Mouse (Mus musculus) MEL (cell line): ENCODE measurements at regions not wholly inside any gene's neighbourhood (a gene's known extent, or its start where the extent isn't known, plus 50 kb on each side); places are given as distances from the start of the nearest gene placed in this dataset.

Experiments
- DNase-seq: peaks from one replicate; pipeline ENCODE4 v3.0.0; 2011; ENCODE audit warnings: low read depth, low spot score
- H3K27ac ChIP-seq: 2 replicates; pipeline ENCODE4 v1.5.1; 2012; ENCODE audit warnings: low read depth, mild to moderate bottlenecking, control low read depth, low read length, moderate library complexity; ENCODE audit not compliant: control insufficient read depth
- H3K27me3 ChIP-seq, 2 experiments: fragments of 150-350 bp in 1 of 2; sonication (generic) in 1 of 2; 2 replicates each; pipeline ENCODE4 v1.6.1; 2012; ENCODE audit warnings: low read length in 2 of 2, mild to moderate bottlenecking in 2 of 2, improper control_type of control experiment in 1 of 2, moderate library complexity in 1 of 2; ENCODE audit not compliant: insufficient read depth in 2 of 2, control insufficient read depth in 1 of 2
- H3K36me3 ChIP-seq, 2 experiments: 2 replicates each; pipeline ENCODE4 v1.6.1; 2012 to 2014; ENCODE audit warnings: low read length in 2 of 2, improper control_type of control experiment in 1 of 2, inconsistent platforms in 1 of 2, mild to moderate bottlenecking in 1 of 2; ENCODE audit not compliant: insufficient read depth in 2 of 2, control insufficient read depth in 1 of 2
- H3K4me1 ChIP-seq, 2 experiments: fragments of 150-350 bp in 1 of 2; sonication (generic) in 1 of 2; 2 replicates each; pipeline ENCODE4 v1.6.1; 2012; ENCODE audit warnings: low read length in 2 of 2, improper control_type of control experiment in 1 of 2, mild to moderate bottlenecking in 1 of 2; ENCODE audit not compliant: insufficient read depth in 2 of 2, control insufficient read depth in 1 of 2
- H3K4me3 ChIP-seq, 2 experiments: fragments of 150-350 bp in 1 of 2; sonication (generic) in 1 of 2; 2 replicates each; pipeline ENCODE4 v1.5.1; 2012; ENCODE audit warnings: low read depth in 2 of 2, low read length in 2 of 2, mild to moderate bottlenecking in 2 of 2, moderate library complexity in 2 of 2, control low read depth in 1 of 2, improper control_type of control experiment in 1 of 2; ENCODE audit not compliant: control insufficient read depth in 1 of 2, insufficient read depth in 1 of 2
- H3K79me2 ChIP-seq: 2 replicates; pipeline ENCODE4 v1.6.1; 2012; ENCODE audit warnings: mild to moderate bottlenecking, low read length, moderate library complexity; ENCODE audit not compliant: control insufficient read depth, poor library complexity, insufficient read depth
- H3K9ac ChIP-seq: 2 replicates; pipeline ENCODE4 v1.6.1; 2012; ENCODE audit warnings: low read depth, mild to moderate bottlenecking, control low read depth, low read length, moderate library complexity; ENCODE audit not compliant: control insufficient read depth, poor library complexity, severe bottlenecking
- H3K9me3 ChIP-seq: fragments of 150-350 bp; sonication (generic); replicated peaks from 2 replicates; pipeline ENCODE4 v1.6.1; 2012; ENCODE audit warnings: mild to moderate bottlenecking, low read length, improper control_type of control experiment, moderate library complexity; ENCODE audit not compliant: insufficient read depth
- BHLHE40 ChIP-seq: IDR thresholded peaks from 2 replicates; pipeline ENCODE4 v1.6.1; 2012; ENCODE audit warnings: low read depth, mild to moderate bottlenecking, inconsistent platforms, low read length, improper control_type of control experiment, borderline replicate concordance
- CHD1 ChIP-seq: IDR thresholded peaks from 2 replicates; pipeline ENCODE4 v1.6.1; 2012; ENCODE audit warnings: low read depth, mild to moderate bottlenecking, inconsistent platforms, low read length, improper control_type of control experiment
- CTCF ChIP-seq, 3 experiments: IDR thresholded peaks in 2 of 3; conservative IDR thresholded peaks in 1 of 3; 2 replicates each; pipeline ENCODE4 v1.5.1; 2011 to 2012; ENCODE audit warnings: low read length in 3 of 3, low read depth in 2 of 3, mild to moderate bottlenecking in 2 of 3, improper control_type of control experiment in 1 of 3, inconsistent platforms in 1 of 3, mixed read lengths in 1 of 3, moderate library complexity in 1 of 3; ENCODE audit not compliant: control insufficient read depth in 1 of 3, insufficient read depth in 1 of 3, poor library complexity in 1 of 3, severe bottlenecking in 1 of 3
- ELF1 ChIP-seq: IDR thresholded peaks from 2 replicates; pipeline ENCODE4 v1.6.1; 2014; ENCODE audit warnings: low read depth, mild to moderate bottlenecking, inconsistent platforms, low read length, improper control_type of control experiment, moderate library complexity
- EP300 ChIP-seq, 2 experiments: IDR thresholded peaks; 2 replicates each; pipeline ENCODE4 v1.6.1; 2011; ENCODE audit warnings: improper control_type of control experiment in 2 of 2, low read length in 2 of 2, low read depth in 1 of 2, mild to moderate bottlenecking in 1 of 2
- ETS1 ChIP-seq: IDR thresholded peaks from 2 replicates; pipeline ENCODE4 v1.6.1; 2012; ENCODE audit warnings: low read depth, mild to moderate bottlenecking, inconsistent platforms, low read length, improper control_type of control experiment, moderate library complexity
- GABPA ChIP-seq: IDR thresholded peaks from 2 replicates; pipeline ENCODE4 v1.6.1; 2012; ENCODE audit warnings: low read depth, mild to moderate bottlenecking, inconsistent platforms, low read length, improper control_type of control experiment, moderate library complexity
- GATA1 ChIP-seq: IDR thresholded peaks from 2 replicates; pipeline ENCODE4 v1.6.1; 2011; ENCODE audit warnings: low read depth, low read length, improper control_type of control experiment
- JUND ChIP-seq: IDR thresholded peaks from 2 replicates; pipeline ENCODE4 v1.6.1; 2011; ENCODE audit warnings: low read depth, mild to moderate bottlenecking, improper control_type of control experiment, low read length
- MAFK ChIP-seq: IDR thresholded peaks from 2 replicates; pipeline ENCODE4 v1.6.1; 2011; ENCODE audit warnings: low read depth, mild to moderate bottlenecking, low read length, improper control_type of control experiment, borderline replicate concordance
- MXI1 ChIP-seq: IDR thresholded peaks from 2 replicates; pipeline ENCODE4 v1.6.1; 2011; ENCODE audit warnings: mild to moderate bottlenecking, low read depth, low read length, improper control_type of control experiment
- NELFE ChIP-seq: IDR thresholded peaks from 2 replicates; pipeline ENCODE4 v1.6.1; 2011; ENCODE audit warnings: low read depth, low read length, improper control_type of control experiment
- NRF1 ChIP-seq: IDR thresholded peaks from 2 replicates; pipeline ENCODE4 v1.6.1; 2014; ENCODE audit warnings: low read depth, mild to moderate bottlenecking, inconsistent platforms, low read length, improper control_type of control experiment, moderate library complexity; ENCODE audit not compliant: poor library complexity, insufficient read depth, severe bottlenecking
- POLR2A ChIP-seq, 2 experiments: IDR thresholded peaks; 2 replicates each; pipeline ENCODE4 v1.6.1; 2011 to 2012; ENCODE audit warnings: low read length in 2 of 2, mild to moderate bottlenecking in 2 of 2, control low read depth in 1 of 2, improper control_type of control experiment in 1 of 2, low read depth in 1 of 2, moderate library complexity in 1 of 2; ENCODE audit not compliant: control insufficient read depth in 1 of 2, insufficient read depth in 1 of 2, poor library complexity in 1 of 2
- POLR2AphosphoS2 ChIP-seq: IDR thresholded peaks from 2 replicates; pipeline ENCODE4 v1.6.1; 2011; ENCODE audit warnings: low read length, improper control_type of control experiment
- RAD21 ChIP-seq: IDR thresholded peaks from 2 replicates; pipeline ENCODE4 v1.6.1; 2011; ENCODE audit warnings: mild to moderate bottlenecking, low read depth, low read length, improper control_type of control experiment
- SIN3A ChIP-seq: IDR thresholded peaks from 2 replicates; pipeline ENCODE4 v1.6.1; 2012; ENCODE audit warnings: low read length, improper control_type of control experiment, inconsistent platforms
- TAL1 ChIP-seq: IDR thresholded peaks from 2 replicates; pipeline ENCODE4 v1.6.1; 2012; ENCODE audit warnings: mild to moderate bottlenecking, inconsistent platforms, low read length, moderate library complexity, mixed read lengths
- TBP ChIP-seq: IDR thresholded peaks from 2 replicates; pipeline ENCODE4 v1.8.0; 2011; ENCODE audit warnings: low read depth, low read length, improper control_type of control experiment
- UBTF ChIP-seq: IDR thresholded peaks from 2 replicates; pipeline ENCODE4 v1.6.1; 2012; ENCODE audit warnings: low read depth, mild to moderate bottlenecking, inconsistent platforms, low read length, improper control_type of control experiment, moderate library complexity, borderline replicate concordance; ENCODE audit not compliant: insufficient read depth
- USF1 ChIP-seq: IDR thresholded peaks from 2 replicates; pipeline ENCODE4 v1.6.1; 2014; ENCODE audit warnings: low read depth, mild to moderate bottlenecking, inconsistent platforms, low read length, improper control_type of control experiment, moderate library complexity
- USF2 ChIP-seq, 2 experiments: IDR thresholded peaks; 2 replicates each; pipeline ENCODE4 v1.6.1; 2011 to 2012; ENCODE audit warnings: improper control_type of control experiment in 2 of 2, low read length in 2 of 2, borderline replicate concordance in 1 of 2, inconsistent platforms in 1 of 2, low read depth in 1 of 2, mild to moderate bottlenecking in 1 of 2; ENCODE audit not compliant: insufficient read depth in 1 of 2
- ZC3H11A ChIP-seq: IDR thresholded peaks from 2 replicates; pipeline ENCODE4 v1.6.1; 2012; ENCODE audit warnings: low read depth, mild to moderate bottlenecking, inconsistent platforms, low read length, improper control_type of control experiment
- ZKSCAN1 ChIP-seq: IDR thresholded peaks from 2 replicates; pipeline ENCODE4 v1.6.1; 2012; ENCODE audit warnings: low read depth, mild to moderate bottlenecking, inconsistent platforms, low read length, improper control_type of control experiment, moderate library complexity
- ZMIZ1 ChIP-seq: IDR thresholded peaks from 2 replicates; pipeline ENCODE4 v1.6.1; 2012; ENCODE audit warnings: low read depth, mild to moderate bottlenecking, inconsistent platforms, low read length, improper control_type of control experiment, moderate library complexity

DNA sequence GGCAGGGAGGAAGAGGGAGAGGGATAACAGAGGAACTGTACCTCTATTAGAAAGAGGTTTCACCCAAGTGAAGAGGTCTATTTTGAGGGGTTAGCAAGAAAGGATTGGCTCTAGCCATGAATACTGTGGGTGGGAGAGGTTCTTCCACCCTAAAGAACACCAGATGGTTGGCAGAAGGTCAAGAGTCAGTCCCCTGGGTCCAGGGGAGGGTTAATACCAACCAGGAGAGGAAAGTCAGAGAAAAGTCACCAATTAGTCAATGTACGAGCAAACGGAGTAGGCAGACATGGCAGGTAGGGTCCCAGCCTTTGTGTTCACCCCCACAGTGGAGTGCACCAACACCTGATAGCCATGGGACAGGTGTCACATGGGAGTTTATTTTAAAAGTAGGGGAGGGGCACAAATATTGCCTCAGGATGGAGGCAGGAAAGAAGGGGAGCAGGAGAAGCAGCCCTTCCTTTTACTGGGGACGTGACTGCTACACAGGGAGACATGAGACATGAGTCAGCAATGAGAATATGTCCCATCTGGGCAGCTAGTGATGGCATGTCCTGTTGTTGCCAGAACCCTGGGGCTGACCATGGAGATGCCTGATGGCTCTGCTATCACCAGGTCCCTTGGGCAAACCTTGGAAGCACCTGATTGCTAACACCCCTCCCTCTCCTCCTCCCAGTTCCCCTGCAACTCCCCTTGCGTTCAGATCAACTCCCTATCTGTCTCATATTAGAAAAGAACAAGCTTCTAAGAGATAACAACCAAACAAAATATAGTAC lies 593.4 kb upstream of the Cited2 start:
- no peak for DNase-seq
- H3K4me1 ChIP-seq: no peaks in the 10 kb centered on the region
- H3K4me3 ChIP-seq: no peak overlapping the region
- no peaks in the 10 kb centered on the region for H3K36me3 ChIP-seq
- H3K27ac ChIP-seq: no peak overlapping the region
- no peaks in the 10 kb centered on the region for H3K27me3 ChIP-seq
- no peak overlapping the region for H3K9ac ChIP-seq
- no peaks in the 10 kb centered on the region for H3K79me2 ChIP-seq
- no peaks in the 10 kb centered on the region for H3K9me3 ChIP-seq
- TF ChIP-seq MXI1 (no peak), NRF1 (no peak), RAD21 (no peak), CTCF (IDR thresholded peaks at IDR 0.05 in 2 of 3, conservative IDR thresholded peaks at IDR 0.05 in 1 of 3; ENCODE audit: control insufficient read depth in 1 of 3, insufficient read depth in 1 of 3, low read depth in 2 of 3, low read length in 3 of 3, poor library complexity in 1 of 3, severe bottlenecking in 1 of 3) (no peak), POLR2AphosphoS2 (no peak), GABPA (no peak), TAL1 (no peak), USF2 (IDR thresholded peaks at IDR 0.05; ENCODE audit: borderline replicate concordance in 1 of 2, insufficient read depth in 1 of 2, low read depth in 1 of 2, low read length in 2 of 2) (no peak), BHLHE40 (no peak), SIN3A (no peak), ETS1 (no peak), ZKSCAN1 (no peak), JUND (no peak), UBTF (no peak), NELFE (no peak), USF1 (no peak), ELF1 (no peak), POLR2A (IDR thresholded peaks at IDR 0.05; ENCODE audit: control insufficient read depth in 1 of 2, insufficient read depth in 1 of 2, low read depth in 1 of 2, low read length in 2 of 2, poor library complexity in 1 of 2) (no peak), GATA1 (no peak), ZMIZ1 (no peak)
- TF ChIP-seq, all 39 proteins: peak for 0

DNA sequence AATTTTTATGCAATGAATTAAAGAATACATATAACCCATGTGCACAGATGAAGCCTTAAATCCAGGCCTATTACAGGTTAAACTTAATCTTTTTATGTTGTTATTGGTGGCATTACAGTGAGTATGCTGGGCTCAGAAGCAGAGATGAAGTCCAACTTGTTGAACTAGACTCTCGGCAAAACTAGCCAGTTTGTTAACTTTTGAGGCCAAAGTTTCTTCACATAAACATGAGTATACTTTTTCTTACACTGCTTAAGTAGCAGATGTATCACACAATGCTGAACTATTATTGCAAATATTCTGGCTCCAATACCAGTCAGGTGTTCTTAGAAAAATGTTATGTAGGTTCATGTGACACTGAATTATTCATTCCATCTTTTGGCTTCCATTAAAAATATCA lies 592.4 kb upstream of the Cited2 start:
- no peak overlapping the region for H3K9ac ChIP-seq
- no peak overlapping the region for H3K4me3 ChIP-seq
- H3K27ac ChIP-seq: no peak overlapping the region
- H3K9me3 ChIP-seq: no peaks in the 10 kb centered on the region
- no peaks in the 10 kb centered on the region for H3K4me1 ChIP-seq
- TF ChIP-seq EP300 (IDR thresholded peaks at IDR 0.05; ENCODE audit: low read depth in 1 of 2, low read length in 2 of 2) (no peak), BHLHE40 (no peak), UBTF (no peak), USF2 (IDR thresholded peaks at IDR 0.05; ENCODE audit: borderline replicate concordance in 1 of 2, insufficient read depth in 1 of 2, low read depth in 1 of 2, low read length in 2 of 2) (no peak), CHD1 (no peak), MXI1 (no peak), ZC3H11A (no peak), TBP (no peak), MAFK (no peak), NRF1 (no peak)
- DNase-seq: no peak
- no peaks in the 10 kb centered on the region for H3K27me3 ChIP-seq
- H3K79me2 ChIP-seq: no peaks in the 10 kb centered on the region
- no peaks in the 10 kb centered on the region for H3K36me3 ChIP-seq
